Mouse (Mus musculus) intestine, embryonic 14.5 days (tissue): ENCODE results near the gene Prcd. TPM values are rescaled to one million over a fixed set of nuclear protein-coding genes. Genes with fewer than 3 reads are reported as not detected.

Source experiments
- ATAC-seq: fragments of 200-750 bp; cut with Nextera tagmentation; replicated peaks from 2 replicates; pipeline ENCODE4 v1.8.0; 2017; ENCODE audit warnings: low read depth, moderate number of reproducible peaks, moderate TSS enrichment, moderate library complexity; ENCODE audit not compliant: low FRiP score, low TSS enrichment
- DNase-seq: peaks from one replicate; pipeline ENCODE4 v3.0.0-alpha.2; 2018; ENCODE audit warnings: low spot score
- H3K27ac ChIP-seq: fragments of 300-500 bp; sonication (generic); 2 replicates; pipeline ENCODE4 v1.5.1; 2014; ENCODE audit warnings: low read depth, mild to moderate bottlenecking, control low read depth
- H3K27me3 ChIP-seq: fragments of 300-500 bp; sonication (generic); replicated peaks from 2 replicates; pipeline ENCODE4 v1.6.1; 2014; ENCODE audit warnings: low read length, control low read depth; ENCODE audit not compliant: control insufficient read depth, insufficient read depth
- H3K36me3 ChIP-seq: fragments of 300-500 bp; sonication (generic); 2 replicates; pipeline ENCODE4 v1.6.1; 2014; ENCODE audit warnings: low read length, control low read depth; ENCODE audit not compliant: control insufficient read depth, insufficient read depth
- H3K4me1 ChIP-seq: fragments of 300-500 bp; sonication (generic); replicated peaks from 2 replicates; pipeline ENCODE4 v1.6.1; 2014; ENCODE audit warnings: low read length, control low read depth, mixed read lengths; ENCODE audit not compliant: control insufficient read depth, insufficient read depth
- H3K4me2 ChIP-seq: fragments of 300-500 bp; sonication (generic); 2 replicates; pipeline ENCODE4 v1.6.1; 2014; ENCODE audit warnings: low read length
- H3K4me3 ChIP-seq: fragments of 300-500 bp; sonication (generic); 2 replicates; pipeline ENCODE4 v1.5.1; 2014; ENCODE audit warnings: low read depth, low read length, control low read depth, mixed read lengths
- H3K9ac ChIP-seq: fragments of 300-500 bp; sonication (generic); 2 replicates; pipeline ENCODE4 v1.6.1; 2014; ENCODE audit warnings: mild to moderate bottlenecking, low read length
- H3K9me3 ChIP-seq: fragments of 300-500 bp; sonication (generic); 2 replicates; pipeline ENCODE4 v1.6.1; 2016; ENCODE audit warnings: low read length, control low read depth; ENCODE audit not compliant: control insufficient read depth
- WGBS: fragments of 180-500 bp; shearing (Covaris S2); extraction: QIAGEN DNeasy Blood & Tissue Kit; methylation state at CpG from one replicate; pipeline ENCODE4 v1.1.7; 2014; 5-methylcytosine and 5-hydroxymethylcytosine counted together
- polyA plus RNA-seq: library from polyadenylated mRNA; unstranded; fragments of >200 nt; fragmentation: Nextera tagmentation; extraction: Ambion mirVana; gene quantifications from 2 replicates; pipeline ENCODE4 v1.2.1, GENCODE M21; 2014

Gene Prcd
- polyA plus RNA-seq, 1 experiment from 2014 or later: 1.8 TPM

DNA sequence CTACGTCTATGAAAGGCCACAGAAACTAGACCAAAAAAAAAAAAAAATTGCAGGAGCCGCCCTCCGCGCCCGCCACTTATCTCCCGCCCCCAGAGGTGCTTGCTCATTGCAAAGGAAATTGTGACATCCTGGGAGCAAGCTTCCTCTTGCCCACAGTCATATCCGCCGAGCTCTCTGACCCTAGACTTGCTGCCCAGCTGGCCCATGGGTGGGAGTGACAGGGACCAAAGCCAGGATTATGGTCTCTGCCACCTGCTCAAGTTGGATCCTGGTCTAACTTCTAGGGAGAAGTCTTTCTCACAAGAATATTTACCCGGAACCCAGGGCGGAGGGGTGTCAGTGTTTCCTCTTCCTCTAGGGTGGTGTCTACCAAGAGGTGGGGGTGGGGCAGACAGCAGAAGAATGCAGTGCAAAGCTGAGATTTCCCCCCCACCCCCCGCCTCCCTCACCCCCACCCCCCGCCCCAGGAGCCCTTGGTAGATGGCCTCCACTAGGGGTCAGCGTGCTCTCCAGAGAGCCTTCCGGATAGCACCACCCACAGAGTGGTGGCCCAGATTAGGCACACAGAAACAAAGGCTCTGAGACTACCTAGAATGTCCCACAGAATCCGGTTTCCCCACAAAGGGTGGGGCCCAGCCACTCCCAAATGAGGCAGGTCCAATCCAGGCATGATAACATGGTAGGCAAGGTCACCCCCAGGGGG, 37.4 kb upstream of the Prcd start:
- Histone ChIP-seq H3K9me3 (no peaks in the 10 kb centered on the region), H3K9ac (no peak overlapping the region), H3K27ac (no peak overlapping the region), H3K36me3 (no peaks in the 10 kb centered on the region), H3K4me1 (peaks cover 24% of the 10 kb centered on the region), H3K4me2 (0 out of 2 replicates have a peak overlapping the region, but pooled peaks have one; percentile 18), H3K27me3 (no peaks in the 10 kb centered on the region), H3K4me3 (no peak overlapping the region)
- DNase-seq (no peak), ATAC-seq (no peak; the same call in 1 of the 2 replicates)
- WGBS: 42% methylated on average over 15 of the region's 15 CpGs

DNA sequence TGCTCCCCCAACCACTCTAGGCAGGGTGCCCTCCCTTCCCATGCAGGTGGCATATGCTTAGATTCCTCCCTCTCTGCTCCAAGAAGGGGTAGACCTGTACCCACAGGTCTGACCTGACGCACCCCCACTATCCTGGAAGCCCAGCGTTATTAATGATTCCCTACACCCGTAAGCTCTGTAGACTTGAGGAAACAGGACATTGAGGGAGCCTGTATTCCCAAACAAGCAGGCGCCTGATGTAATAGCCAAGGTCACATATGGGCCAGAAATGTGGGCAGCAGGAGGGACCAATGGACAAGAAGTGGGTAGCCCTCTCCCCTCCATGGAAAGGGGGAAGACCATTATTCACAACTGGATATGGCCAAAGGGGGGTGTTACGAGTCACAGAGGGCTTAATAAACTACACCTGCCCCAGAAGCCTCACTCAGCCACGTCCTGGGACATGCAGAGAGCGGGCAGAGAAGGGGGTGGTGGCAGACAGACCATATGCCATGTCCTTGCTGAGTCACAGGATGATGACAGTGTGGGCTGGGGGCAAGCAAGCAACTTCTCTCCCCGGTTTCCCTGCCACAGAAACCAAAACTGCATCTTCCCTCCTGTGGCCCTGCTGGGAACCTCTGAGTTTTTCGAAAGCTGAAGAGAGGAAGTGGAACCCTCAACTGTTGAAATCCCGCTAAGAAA, 36.8 kb upstream of the Prcd start:
- H3K27ac ChIP-seq: no peak overlapping the region
- 0 out of 2 replicates have a peak overlapping the region, but pooled peaks have one; percentile 18 for H3K4me2 ChIP-seq
- no peaks in the 10 kb centered on the region for H3K9me3 ChIP-seq
- H3K36me3 ChIP-seq: no peaks in the 10 kb centered on the region
- WGBS: 71% methylated on average over 10 of the region's 10 CpGs
- no peak overlapping the region for H3K9ac ChIP-seq
- H3K4me1 ChIP-seq: peaks cover 31% of the 10 kb centered on the region
- no peak overlapping the region for H3K4me3 ChIP-seq
- DNase-seq (no peak), ATAC-seq (no peak)
- H3K27me3 ChIP-seq: no peaks in the 10 kb centered on the region

DNA sequence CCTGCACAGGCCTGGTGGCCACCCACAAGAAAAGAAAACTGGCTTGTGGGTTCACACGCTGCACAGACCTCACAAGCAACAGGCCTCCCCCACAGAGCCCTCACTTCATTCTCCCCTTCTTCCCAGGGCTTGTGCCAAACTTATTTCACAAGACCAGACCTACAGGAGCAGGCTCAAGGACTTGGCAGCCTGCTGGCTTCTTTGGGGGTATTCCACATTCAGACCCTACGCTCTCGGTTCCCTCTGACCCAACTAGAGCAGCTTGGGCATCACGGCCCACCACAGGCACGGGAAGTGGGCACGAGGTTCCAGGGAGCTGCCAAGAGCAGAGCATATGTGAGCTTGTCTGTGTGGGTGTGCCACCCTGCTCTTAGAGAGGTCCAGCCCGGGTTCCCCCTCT, 35.7 kb upstream of the Prcd start:
- DNase-seq (no peak), ATAC-seq (no peak)
- peaks cover 39% of the 10 kb centered on the region for H3K4me1 ChIP-seq
- H3K9ac ChIP-seq: no peak overlapping the region
- H3K4me3 ChIP-seq: no peak overlapping the region
- H3K36me3 ChIP-seq: no peaks in the 10 kb centered on the region
- no peak overlapping the region for H3K27ac ChIP-seq
- 87% methylated on average over 7 of the region's 7 CpGs for WGBS
- no peak overlapping the region for H3K4me2 ChIP-seq
- no peaks in the 10 kb centered on the region for H3K27me3 ChIP-seq
- H3K9me3 ChIP-seq: no peaks in the 10 kb centered on the region

DNA sequence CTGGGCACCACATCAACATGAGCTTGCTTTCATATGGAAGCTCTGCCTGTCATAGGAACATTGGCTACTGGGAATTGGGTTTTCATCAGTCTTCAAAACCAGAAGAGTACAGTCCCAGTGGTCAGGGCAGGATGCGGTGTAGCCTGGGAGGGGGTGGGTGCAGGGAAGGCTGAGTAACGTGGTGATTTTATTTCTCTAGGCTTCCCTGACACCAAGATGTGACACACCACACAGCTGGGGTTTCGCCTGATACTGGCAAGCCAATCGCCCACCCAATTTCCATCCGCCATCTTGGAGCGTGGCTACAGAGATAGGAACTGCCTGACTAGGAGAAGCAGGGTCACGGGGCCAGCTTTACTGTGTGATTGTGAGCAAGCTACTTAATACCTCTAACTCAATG, 34.7 kb upstream of the Prcd start:
- no peak overlapping the region for H3K4me3 ChIP-seq
- H3K9ac ChIP-seq: no peak overlapping the region
- ATAC-seq (no peak), DNase-seq (no peak)
- H3K27me3 ChIP-seq: no peaks in the 10 kb centered on the region
- H3K4me2 ChIP-seq: no peak overlapping the region
- WGBS: 90% methylated on average over 7 of the region's 7 CpGs
- H3K4me1 ChIP-seq: peaks cover 46% of the 10 kb centered on the region
- H3K27ac ChIP-seq: no peak overlapping the region
- no peaks in the 10 kb centered on the region for H3K36me3 ChIP-seq
- H3K9me3 ChIP-seq: no peaks in the 10 kb centered on the region

DNA sequence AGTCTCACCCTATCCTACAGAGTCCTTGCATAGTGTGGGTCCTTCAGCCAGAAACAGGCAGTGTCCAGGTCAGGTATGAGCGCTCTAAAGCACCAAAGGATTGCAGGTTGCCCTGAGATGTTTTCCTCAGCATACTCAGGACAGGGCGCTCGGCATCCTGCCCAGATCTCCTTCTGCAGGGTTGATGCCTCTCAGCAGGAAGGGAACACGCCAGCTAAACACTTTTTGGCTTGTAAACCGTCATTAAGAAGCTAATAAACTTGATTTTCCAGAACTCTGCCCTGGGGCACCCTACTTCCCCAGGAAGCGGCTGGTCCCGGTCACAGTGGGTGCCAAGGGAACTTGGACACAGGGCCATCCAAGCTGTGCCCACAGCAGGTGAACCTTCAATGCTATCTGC, 34.2 kb upstream of the Prcd start:
- no peak overlapping the region for H3K9ac ChIP-seq
- no peak for ATAC-seq
- H3K27me3 ChIP-seq: no peaks in the 10 kb centered on the region
- WGBS: 86% methylated on average over 7 of the region's 7 CpGs
- H3K4me3 ChIP-seq: no peak overlapping the region
- H3K27ac ChIP-seq: no peak overlapping the region
- no peaks in the 10 kb centered on the region for H3K9me3 ChIP-seq
- H3K4me2 ChIP-seq: no peak overlapping the region
- no peaks in the 10 kb centered on the region for H3K36me3 ChIP-seq
- peaks cover 46% of the 10 kb centered on the region for H3K4me1 ChIP-seq
- no peak for DNase-seq

DNA sequence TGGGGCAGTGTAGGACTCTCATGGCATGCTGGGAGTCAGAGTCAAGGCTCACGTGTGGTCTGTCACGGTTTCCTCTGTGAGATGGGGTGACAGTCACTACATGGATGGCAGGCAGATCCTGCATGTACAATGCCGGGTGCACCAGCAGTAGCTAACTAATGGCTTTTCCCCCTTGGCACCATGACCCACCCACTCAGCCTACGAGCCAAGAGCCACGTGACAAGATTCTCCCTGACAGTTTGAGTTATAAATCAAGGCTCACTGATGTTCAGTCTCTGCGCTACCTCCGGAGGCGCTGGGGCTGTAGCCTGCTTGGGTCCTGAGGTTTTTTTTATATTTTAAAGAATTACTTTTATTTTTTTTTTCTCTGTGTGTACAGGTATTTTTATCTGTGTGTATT, 33.8 kb upstream of the Prcd start:
- Histone ChIP-seq H3K4me2 (no peak overlapping the region), H3K4me1 (peaks cover 46% of the 10 kb centered on the region), H3K9ac (no peak overlapping the region), H3K27ac (no peak overlapping the region), H3K36me3 (no peaks in the 10 kb centered on the region), H3K27me3 (no peaks in the 10 kb centered on the region), H3K4me3 (no peak overlapping the region), H3K9me3 (no peaks in the 10 kb centered on the region)
- DNase-seq (no peak), ATAC-seq (no peak)
- 40% methylated on average over 8 of the region's 8 CpGs for WGBS

DNA sequence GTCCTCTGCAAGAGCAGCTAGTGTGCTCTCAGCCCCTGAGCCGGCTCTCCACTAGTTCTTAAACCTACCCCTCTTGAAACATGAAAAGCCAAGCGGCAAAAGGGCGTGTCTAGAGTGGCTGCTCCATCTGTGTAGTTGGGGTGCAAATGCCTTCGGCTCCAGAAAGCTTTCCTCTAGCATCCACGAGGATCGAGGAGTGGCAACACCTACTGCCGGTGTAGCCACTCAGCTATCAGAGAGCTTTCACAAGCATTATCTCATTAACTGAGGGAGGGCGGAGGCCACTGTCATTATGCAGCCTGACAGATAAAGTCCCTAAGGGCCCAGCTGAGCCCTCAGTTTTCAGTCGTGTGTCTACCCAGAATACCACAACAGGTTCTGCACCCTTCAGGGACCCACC, 33.3 kb upstream of the Prcd start:
- Histone ChIP-seq H3K9me3 (no peaks in the 10 kb centered on the region), H3K27ac (no peak overlapping the region), H3K27me3 (no peaks in the 10 kb centered on the region), H3K4me3 (no peak overlapping the region), H3K9ac (no peak overlapping the region), H3K36me3 (no peaks in the 10 kb centered on the region), H3K4me2 (no peak overlapping the region), H3K4me1 (peaks cover 46% of the 10 kb centered on the region)
- ATAC-seq (no peak), DNase-seq (no peak)
- 41% methylated on average over 9 of the region's 9 CpGs for WGBS

DNA sequence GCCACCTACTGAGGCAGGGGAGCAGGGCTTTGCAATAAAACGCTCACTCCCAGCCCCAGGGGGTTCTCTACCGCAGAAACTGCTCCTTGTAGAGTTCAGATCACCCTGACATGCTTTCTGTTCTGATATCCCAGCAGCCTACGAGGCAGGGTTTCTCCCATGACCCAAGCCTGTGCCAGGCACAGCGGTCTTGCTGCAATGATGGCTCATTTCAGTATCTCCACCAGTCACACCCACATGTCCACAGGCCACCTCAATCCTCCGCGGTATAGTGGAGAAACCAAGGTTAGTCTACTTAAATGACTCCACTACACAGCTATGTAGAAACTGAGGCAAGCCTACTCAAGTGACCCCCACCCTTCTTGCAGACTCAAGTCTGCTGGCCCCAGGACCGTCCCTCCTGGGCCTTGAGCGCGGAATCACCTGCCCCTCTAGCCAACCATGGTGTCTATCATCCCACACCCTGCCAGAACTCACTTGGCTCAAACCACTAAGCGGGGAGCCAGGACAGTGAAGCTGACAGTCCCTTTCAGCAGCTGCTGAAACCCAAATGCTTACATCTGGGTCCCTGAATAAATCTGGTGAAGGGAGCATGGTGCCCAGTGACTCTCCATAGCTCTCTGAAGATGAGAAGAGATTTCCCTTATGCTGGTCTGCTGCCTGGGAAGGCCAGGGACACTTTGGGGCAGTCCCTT, 32.6 kb upstream of the Prcd start:
- Histone ChIP-seq H3K27me3 (no peaks in the 10 kb centered on the region), H3K9ac (no peak overlapping the region), H3K4me1 (peaks cover 46% of the 10 kb centered on the region), H3K9me3 (no peaks in the 10 kb centered on the region), H3K4me3 (no peak overlapping the region), H3K4me2 (no peak overlapping the region), H3K27ac (peak overlapping the region; percentile 65), H3K36me3 (no peaks in the 10 kb centered on the region)
- no peak for ATAC-seq
- 82% methylated on average over 10 of the region's 10 CpGs for WGBS
- no peak for DNase-seq
